Mouse (Mus musculus): ENCODE measurements at regions not wholly inside any gene's neighbourhood (a gene's known extent, or its start where the extent isn't known, plus 50 kb on each side); places are given as distances from the start of the nearest gene placed in this dataset.

GRCm38 (mm10) chr14:24655580-24655979 is 168.7 kb downstream of the Rps24 start:
- ATAC-seq (ENCODE audit: low FRiP score, low TSS enrichment), result 0 out of 2 replicates have a peak, but pooled peaks have one; percentile 51
- H3K36me3 ChIP-seq (ENCODE audit: insufficient read depth, low read length), result no peaks in the 10 kb centered on the region
- H3K4me3 ChIP-seq (ENCODE audit: low read length), result no peak overlapping the region
- 38% methylated on average over 9 of the region's 9 CpGs for WGBS
- H3K4me1 ChIP-seq (ENCODE audit: insufficient read depth, low read length), result no peaks in the 10 kb centered on the region
- H3K27me3 ChIP-seq (ENCODE audit: insufficient read depth, low read length), result no peaks in the 10 kb centered on the region
- H3K9me3 ChIP-seq (ENCODE audit: low read length), result no peaks in the 10 kb centered on the region
- no peak overlapping the region for H3K27ac ChIP-seq (ENCODE audit: low read length)
- no peak overlapping the region for H3K9ac ChIP-seq (replicated peaks; ENCODE audit: low read length)
- no peak overlapping the region for H3K4me2 ChIP-seq (replicated peaks; ENCODE audit: low read depth, low read length)

GRCm38 (mm10) chr14:24661797-24662196 is 174.9 kb downstream of the Rps24 start:
- no peak overlapping the region for H3K4me2 ChIP-seq (replicated peaks; ENCODE audit: low read depth, low read length)
- no peaks in the 10 kb centered on the region for H3K36me3 ChIP-seq (ENCODE audit: insufficient read depth, low read length)
- ATAC-seq (ENCODE audit: low FRiP score, low TSS enrichment), result no peak
- H3K9ac ChIP-seq (replicated peaks; ENCODE audit: low read length), result no peak overlapping the region
- WGBS, result 83% methylated on average over 2 of the region's 2 CpGs
- H3K4me3 ChIP-seq (ENCODE audit: low read length), result no peak overlapping the region
- H3K27me3 ChIP-seq (ENCODE audit: insufficient read depth, low read length), result no peaks in the 10 kb centered on the region
- H3K4me1 ChIP-seq (ENCODE audit: insufficient read depth, low read length), result no peaks in the 10 kb centered on the region
- no peak overlapping the region for H3K27ac ChIP-seq (ENCODE audit: low read length)
- no peaks in the 10 kb centered on the region for H3K9me3 ChIP-seq (ENCODE audit: low read length)

GRCm38 (mm10) chr14:24665210-24665609 is 178.3 kb downstream of the Rps24 start:
- ATAC-seq (ENCODE audit: low FRiP score, low TSS enrichment), result no peak
- H3K27me3 ChIP-seq (ENCODE audit: insufficient read depth, low read length), result no peaks in the 10 kb centered on the region
- no peak overlapping the region for H3K9ac ChIP-seq (replicated peaks; ENCODE audit: low read length)
- H3K4me3 ChIP-seq (ENCODE audit: low read length), result no peak overlapping the region
- WGBS, result 82% methylated on average over 4 of the region's 4 CpGs
- H3K4me2 ChIP-seq (replicated peaks; ENCODE audit: low read depth, low read length), result no peak overlapping the region
- no peak overlapping the region for H3K27ac ChIP-seq (ENCODE audit: low read length)
- no peaks in the 10 kb centered on the region for H3K4me1 ChIP-seq (ENCODE audit: insufficient read depth, low read length)
- no peaks in the 10 kb centered on the region for H3K9me3 ChIP-seq (ENCODE audit: low read length)
- no peaks in the 10 kb centered on the region for H3K36me3 ChIP-seq (ENCODE audit: insufficient read depth, low read length)

All from kidney, embryonic 16.5 days (tissue).